Mouse (Mus musculus) heart, adult 2 months (tissue): ENCODE data around the gene Gdf15. TPM values are rescaled to one million over a fixed set of nuclear protein-coding genes. Genes with fewer than 3 reads are reported as not detected.

Experiments
- DNase-seq, 2 experiments: peaks; one replicate each; pipeline ENCODE4 v3.0.0; 2021
- H3K27ac ChIP-seq: fragments of 200-600 bp; 2 replicates; pipeline ENCODE4 v1.8.1; 2022
- H3K27me3 ChIP-seq: fragments of 200-500 bp; 2 replicates; pipeline ENCODE4 v1.6.1; 2012; ENCODE audit warnings: mild to moderate bottlenecking, low read length, inconsistent platforms, mixed read lengths; ENCODE audit not compliant: control insufficient read depth, insufficient read depth
- H3K36me3 ChIP-seq: fragments of 200-500 bp; 2 replicates; pipeline ENCODE4 v1.6.1; 2012; ENCODE audit warnings: low read length, inconsistent platforms; ENCODE audit not compliant: control insufficient read depth, insufficient read depth
- H3K4me1 ChIP-seq: fragments of 200-500 bp; 2 replicates; pipeline ENCODE4 v1.6.1; 2011; ENCODE audit warnings: low read length; ENCODE audit not compliant: control insufficient read depth, insufficient read depth
- H3K4me3 ChIP-seq: fragments of 200-600 bp; 2 replicates; pipeline ENCODE4 v1.8.1; 2022
- H3K79me2 ChIP-seq: fragments of 200-500 bp; replicated peaks from 2 replicates; pipeline ENCODE4 v1.6.1; 2012; ENCODE audit warnings: mild to moderate bottlenecking, inconsistent platforms, low read length, moderate library complexity, mixed read lengths; ENCODE audit not compliant: control insufficient read depth, insufficient read depth
- H3K9ac ChIP-seq: fragments of 200-500 bp; 2 replicates; pipeline ENCODE4 v1.6.1; 2012; ENCODE audit warnings: low read depth, mild to moderate bottlenecking, control low read depth, inconsistent platforms, low read length, mixed read lengths
- CTCF ChIP-seq: fragments of 200-600 bp; IDR thresholded peaks from 2 replicates; pipeline ENCODE4 v1.8.1; 2022; ENCODE audit warnings: antibody characterized with exemption, mild to moderate bottlenecking, moderate library complexity
- EP300 ChIP-seq: fragments of 200-500 bp; IDR thresholded peaks from 2 replicates; pipeline ENCODE4 v1.6.1; 2011; ENCODE audit warnings: low read depth, low read length, control low read depth; ENCODE audit not compliant: insufficient read depth
- POLR2A ChIP-seq: fragments of 200-500 bp; IDR thresholded peaks from 2 replicates; pipeline ENCODE4 v1.6.1; 2011; ENCODE audit warnings: mild to moderate bottlenecking, low read depth, low read length, control low read depth; ENCODE audit not compliant: insufficient read depth
- WGBS: fragments of 180-500 bp; shearing (Covaris S2); methylation state at CpG from one replicate; pipeline ENCODE4 v1.1.7; 2018; 5-methylcytosine and 5-hydroxymethylcytosine counted together
- intact Hi-C: fragments of 180-260 bp; cut with DNase I; formaldehyde crosslinking; loops from one replicate; pipeline ENCODE4 v1.15.1; 2025
- polyA plus RNA-seq: library from polyadenylated mRNA; depleted of rRNA; stranded (reverse); fragments of >200 nt; gene quantifications from 2 replicates; pipeline ENCODE4 v1.2.3, GENCODE M21; 2012
- total RNA-seq, 2 experiments: library from RNA; stranded (reverse); gene quantifications; 2 replicates each; pipeline ENCODE4 v1.2.3; 2021

Gdf15 gene
- total and polyA plus RNA-seq, 3 experiments: 1.1 to 3.8 (median 2.0) TPM

- DNase-seq: peak in 1 of 2 experiments; percentile 20
- H3K36me3 ChIP-seq: no peaks in the 10 kb centered on the region
- 83% methylated on average over 7 of the region's 7 CpGs for WGBS
- TF ChIP-seq CTCF: no peak
- peaks cover 11% of the 10 kb centered on the region for H3K4me1 ChIP-seq
- H3K27ac ChIP-seq: no peak overlapping the region
- no peak overlapping the region for H3K9ac ChIP-seq
- H3K79me2 ChIP-seq: no peaks in the 10 kb centered on the region
- no peaks in the 10 kb centered on the region for H3K27me3 ChIP-seq
- H3K4me3 ChIP-seq: no peak overlapping the region
- intact Hi-C loops: no loop called here
These were observed 27.7 kb downstream of the Gdf15 start for GRCm38 (mm10) chr8:70604558-70604957.

- H3K4me3 ChIP-seq: no peak overlapping the region
- H3K79me2 ChIP-seq: no peaks in the 10 kb centered on the region
- peak in 1 of 2 experiments; percentile 16 for DNase-seq
- no peaks in the 10 kb centered on the region for H3K36me3 ChIP-seq
- no peaks in the 10 kb centered on the region for H3K27me3 ChIP-seq
- no peak for TF ChIP-seq CTCF
- TF ChIP-seq EP300: no peak
- no peak for TF ChIP-seq POLR2A
- H3K4me1 ChIP-seq: peaks cover 4% of the 10 kb centered on the region
- H3K27ac ChIP-seq: no peak overlapping the region
- 96% methylated on average over 13 of the region's 13 CpGs for WGBS
- intact Hi-C loops: no loop called here
- no peak overlapping the region for H3K9ac ChIP-seq
These were observed 30.0 kb downstream of the Gdf15 start for GRCm38 (mm10) chr8:70602139-70602811.

GRCm38 (mm10) chr8:70601271-70601649 is 31.0 kb downstream of the Gdf15 start:
- Histone ChIP-seq H3K9ac (no peak overlapping the region), H3K27me3 (no peaks in the 10 kb centered on the region), H3K4me1 (peaks cover 4% of the 10 kb centered on the region), H3K4me3 (no peak overlapping the region), H3K36me3 (no peaks in the 10 kb centered on the region), H3K79me2 (no peaks in the 10 kb centered on the region), H3K27ac (no peak overlapping the region)
- intact Hi-C loops: no loop called here
- peak; percentile 71 to 82 for DNase-seq
- TF ChIP-seq POLR2A: no peak
- TF ChIP-seq CTCF: no peak
- TF ChIP-seq EP300: no peak
- 8% methylated on average over 26 of the region's 26 CpGs for WGBS

- no peaks in the 10 kb centered on the region for H3K79me2 ChIP-seq
- peak; percentile 52 to 57 for DNase-seq
- intact Hi-C loops: no loop called here
- TF ChIP-seq EP300: no peak
- TF ChIP-seq CTCF: no peak
- no peak for TF ChIP-seq POLR2A
- H3K4me3 ChIP-seq: no peak overlapping the region
- H3K36me3 ChIP-seq: no peaks in the 10 kb centered on the region
- H3K27ac ChIP-seq: peak overlapping the region; percentile 62
- peaks cover 4% of the 10 kb centered on the region for H3K4me1 ChIP-seq
- no peaks in the 10 kb centered on the region for H3K27me3 ChIP-seq
- 35% methylated on average over 10 of the region's 10 CpGs for WGBS
- no peak overlapping the region for H3K9ac ChIP-seq
These were observed 31.6 kb downstream of the Gdf15 start for GRCm38 (mm10) chr8:70600473-70601270.

- WGBS: 86% methylated on average over 12 of the region's 12 CpGs
- H3K9ac ChIP-seq: no peak overlapping the region
- no peak overlapping the region for H3K4me3 ChIP-seq
- peaks cover 4% of the 10 kb centered on the region for H3K4me1 ChIP-seq
- H3K79me2 ChIP-seq: no peaks in the 10 kb centered on the region
- no peak overlapping the region for H3K27ac ChIP-seq
- no peaks in the 10 kb centered on the region for H3K36me3 ChIP-seq
- DNase-seq: peak in 1 of 2 experiments; percentile 22
- H3K27me3 ChIP-seq: no peaks in the 10 kb centered on the region
- TF ChIP-seq CTCF: no peak
- intact Hi-C loops: loop anchor here (10.0 kb wide), 1 partner anchor 55 kb away; no protein-coding TSS in a partner anchor
These were observed 32.6 kb downstream of the Gdf15 start for GRCm38 (mm10) chr8:70599507-70600290.

- no peak for DNase-seq
- intact Hi-C loops: loop anchor here (10.0 kb wide), 1 partner anchor 54 kb away; no protein-coding TSS in a partner anchor
- Histone ChIP-seq H3K9ac (no peak overlapping the region), H3K27me3 (no peaks in the 10 kb centered on the region), H3K27ac (no peak overlapping the region), H3K4me3 (no peak overlapping the region), H3K79me2 (no peaks in the 10 kb centered on the region), H3K36me3 (no peaks in the 10 kb centered on the region), H3K4me1 (peaks cover 4% of the 10 kb centered on the region)
- no peak for TF ChIP-seq EP300
- TF ChIP-seq POLR2A: no peak
- 61% methylated on average over 10 of the region's 10 CpGs for WGBS
These were observed 33.5 kb downstream of the Gdf15 start for GRCm38 (mm10) chr8:70598722-70599121.
